Mouse (Mus musculus) Patski (cell line): ENCODE measurements around the gene Pth1r. TPM values are rescaled to one million over a fixed set of nuclear protein-coding genes. Genes with fewer than 3 reads are reported as not detected.
A peak's percentile ranks its signal among the peaks of the same experiment; 100 is the strongest.

ENCODE experiments used
- ATAC-seq: fragments of 100-300 bp; one replicate; pipeline ENCODE4 v1.8.0; 2021
- CTCF ChIA-PET: fragments of 350-600 bp; sonication (Branson Sonifier 250); formaldehyde crosslinking; loops from one replicate; lab custom pipeline; 2022; ENCODE audit warnings: inconsistent platforms; lab: Charles Lee
- POLR2A ChIA-PET: fragments of 350-600 bp; sonication (Branson Sonifier 250); formaldehyde crosslinking; loops from one replicate; lab custom pipeline; 2022; ENCODE audit warnings: antibody characterized with exemption, inconsistent platforms; lab: Charles Lee
- DNase-seq: peaks from one replicate; pipeline ENCODE4 v3.0.0-alpha.2; 2011; ENCODE audit warnings: low read depth, low spot score
- H3K27me3 ChIP-seq: fragments of 371-371 bp; one replicate; pipeline ENCODE4 v1.5.1; 2021
- CTCF ChIP-seq: fragments of 100-300 bp; IDR thresholded peaks from one replicate; pipeline ENCODE4 v1.5.1; 2021
- in situ Hi-C: fragments of 300-500 bp; cut with MboI; formaldehyde crosslinking; loops from 3 replicates; pipeline ENCODE4 v1.11.1; 2018; ENCODE audit warnings: low pct_unique_long_range_greater_than_20kb, mixed read lengths
- polyA plus RNA-seq: library from polyadenylated mRNA; unstranded; gene quantifications from one replicate; pipeline ENCODE4 v1.2.3, GENCODE M21; 2021

The Pth1r gene
- polyA plus RNA-seq, 1 experiment from 2014 or later, result 9.9 TPM

DNA sequence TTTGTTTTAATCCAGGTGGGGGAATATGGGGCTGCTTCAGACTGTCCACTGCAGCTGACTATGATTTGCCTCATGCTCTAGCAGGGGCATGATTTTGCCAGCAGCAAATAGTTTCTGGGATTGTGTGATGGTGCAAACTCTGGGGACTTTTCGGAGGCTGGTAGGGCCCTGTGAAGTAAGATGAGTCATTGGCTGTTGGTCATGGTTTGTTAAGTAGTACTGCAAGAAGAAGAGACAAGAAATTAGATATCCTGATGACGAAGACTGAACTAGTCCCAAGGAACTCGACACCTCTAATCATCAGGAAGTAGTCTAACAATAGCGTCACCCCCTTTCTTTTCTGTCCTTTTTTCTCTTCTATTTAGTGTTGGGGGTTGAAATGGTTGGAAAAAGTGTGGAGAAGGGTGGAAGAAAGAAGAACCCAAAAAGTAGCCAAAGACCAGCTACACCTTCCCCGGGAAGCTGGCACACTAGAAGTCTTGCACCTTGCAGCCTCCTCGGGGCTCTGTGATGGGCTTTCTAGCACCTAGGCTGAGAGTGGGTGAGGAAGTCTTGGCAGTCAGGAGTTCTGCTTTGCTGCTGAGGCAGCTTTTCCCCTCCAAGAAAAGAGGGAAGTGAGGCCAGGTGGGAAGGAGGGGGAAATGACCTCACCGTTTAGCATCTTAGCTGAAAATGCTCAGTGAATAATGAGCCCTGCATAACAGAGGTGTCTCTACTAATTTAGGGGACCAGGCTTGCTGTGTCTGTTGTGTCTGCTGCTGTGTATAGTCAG lies 66.0 kb downstream of the Pth1r start:
- ChIA-PET POLR2A (interaction anchor here (1.0 kb wide), 1 partner anchor 24 kb away, joined by 3 read pairs; no protein-coding TSS in a partner anchor), CTCF (no interaction called here)
- ATAC-seq (peak; percentile 19), DNase-seq (no peak)
- no peak for TF ChIP-seq CTCF
- in situ Hi-C loops, result no loop called here
- H3K27me3 ChIP-seq, result no peaks in the 10 kb centered on the region

DNA sequence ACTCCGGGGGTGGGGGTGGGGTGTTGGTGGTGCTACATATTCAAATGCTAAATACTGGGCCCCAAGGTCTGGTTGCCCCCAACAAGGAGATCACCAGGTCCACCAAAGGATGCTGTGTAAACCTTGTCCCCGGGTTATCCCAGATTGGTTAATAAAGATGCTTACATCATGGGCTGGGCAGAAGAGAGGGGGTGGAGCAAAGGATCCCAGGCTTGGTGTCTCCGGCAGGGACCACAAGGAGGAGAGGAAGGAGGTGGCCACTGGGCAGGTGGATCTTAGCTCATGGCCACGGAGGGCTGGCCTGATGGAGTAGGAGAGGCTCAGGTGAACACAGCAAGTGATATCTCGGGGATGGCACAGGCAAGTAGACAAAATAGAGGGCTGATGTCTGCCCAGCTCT lies 68.1 kb downstream of the Pth1r start:
- ATAC-seq, result no peak
- ChIA-PET POLR2A (no interaction called here), CTCF (interaction anchor here (0.9 to 1.5 kb wide), 3 partner anchors 8 to 31 kb away, joined by 3 to 5 read pairs (median 3); no protein-coding TSS in a partner anchor)
- no peak for DNase-seq
- in situ Hi-C loops, result no loop called here
- no peak for TF ChIP-seq CTCF
- H3K27me3 ChIP-seq, result no peaks in the 10 kb centered on the region

DNA sequence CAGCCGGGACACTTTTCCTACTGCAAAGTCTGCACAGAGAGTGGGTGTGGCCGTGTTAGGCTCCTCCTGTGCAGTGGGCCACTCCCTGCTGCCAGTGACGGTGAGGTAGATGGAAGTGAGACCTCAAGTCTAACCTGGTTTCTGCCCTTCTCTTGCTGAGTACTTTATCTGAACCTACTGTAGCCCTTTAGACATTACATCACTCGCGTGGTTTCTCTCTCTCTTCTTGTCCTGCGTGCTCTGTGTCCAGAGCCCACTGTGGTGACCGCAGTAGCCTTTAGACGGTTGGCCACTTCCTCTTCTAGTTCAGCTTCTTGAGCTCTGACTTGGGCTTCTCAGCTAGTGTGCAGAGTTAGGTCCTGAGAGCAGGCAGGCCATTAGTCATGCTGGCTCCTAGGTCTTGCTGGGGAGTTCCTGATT lies 70.4 kb downstream of the Pth1r start:
- H3K27me3 ChIP-seq, result no peaks in the 10 kb centered on the region
- POLR2A ChIA-PET, result no interaction called here

DNA sequence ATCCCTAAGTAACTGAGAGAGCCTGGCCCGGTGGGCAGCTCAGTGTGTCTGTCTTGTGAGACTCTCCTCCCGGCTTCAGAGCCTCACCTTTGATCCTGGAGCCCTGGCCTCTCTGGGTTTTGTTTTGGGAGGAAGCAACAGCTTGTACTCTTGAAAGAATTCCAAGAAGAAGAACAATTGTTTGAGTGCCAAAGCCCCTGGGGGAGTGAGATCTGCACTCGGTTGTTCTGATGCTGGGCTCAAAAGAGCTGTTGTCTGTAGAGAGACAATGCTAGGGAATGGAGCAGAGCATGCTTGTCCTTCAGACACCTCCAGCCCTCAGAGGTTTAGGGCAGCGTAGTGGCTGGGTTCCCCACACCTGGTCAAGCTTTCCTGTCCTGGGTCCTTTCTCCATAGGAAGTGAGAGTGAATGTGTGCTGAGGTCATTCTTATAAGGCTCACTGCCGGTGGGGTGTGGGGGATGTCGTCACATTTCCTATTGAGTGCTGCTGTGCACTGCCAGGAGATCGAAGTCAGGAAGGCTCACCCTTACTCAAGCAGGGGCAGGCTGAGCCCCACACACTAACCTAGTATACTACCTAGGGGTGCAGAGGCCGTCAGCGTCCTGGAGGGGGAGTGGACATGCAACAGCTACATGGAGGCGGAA lies 73.7 kb downstream of the Pth1r start:
- ATAC-seq, result no peak
- CTCF ChIA-PET, result interaction anchor here (2.9 kb wide), 1 partner anchor 12 kb away, joined by 19 read pairs; no protein-coding TSS in a partner anchor
- DNase-seq, result no peak

More for the DNA sequence above, 70.4 kb downstream of the Pth1r start:
- CTCF ChIA-PET, result no interaction called here
- DNase-seq (no peak), ATAC-seq (no peak)
- in situ Hi-C loops, result no loop called here
- no peak for TF ChIP-seq CTCF

DNA sequence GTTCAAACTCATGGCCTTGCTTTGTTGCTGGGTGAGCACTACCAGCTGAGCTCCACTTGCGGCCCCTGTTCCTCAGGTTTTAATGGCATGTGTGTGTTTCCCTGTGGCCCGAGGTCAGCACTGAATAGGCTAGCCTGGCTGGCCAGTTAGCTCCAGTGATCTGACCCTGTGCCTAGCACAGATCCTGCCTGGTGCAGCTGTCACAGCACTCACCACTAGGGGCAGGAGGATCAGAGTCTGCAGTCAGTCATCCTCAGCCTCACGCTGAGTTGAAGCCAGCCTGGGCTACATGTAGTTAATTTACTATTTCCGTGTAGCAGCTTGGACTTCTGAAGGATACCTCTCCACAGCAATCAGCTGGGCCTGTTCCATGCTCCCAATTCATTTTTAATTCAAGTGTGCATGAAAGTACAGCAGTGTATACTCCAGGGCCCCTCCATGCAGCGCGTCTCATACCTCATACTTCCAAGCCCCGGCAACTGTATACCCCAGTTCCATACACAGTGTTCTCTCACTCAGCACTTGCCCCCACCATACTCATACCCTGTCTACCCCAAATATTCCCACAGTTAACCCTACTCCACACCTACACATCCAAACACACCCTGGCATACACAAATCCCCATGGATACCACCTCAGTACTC lies 74.4 kb downstream of the Pth1r start:
- CTCF ChIA-PET, result interaction anchor here (2.9 kb wide), 1 partner anchor 13 kb away, joined by 19 read pairs; no protein-coding TSS in a partner anchor
- ATAC-seq, result peak; percentile 74

More for the DNA sequence above, 73.7 kb downstream of the Pth1r start:
- no peak for TF ChIP-seq CTCF
- H3K27me3 ChIP-seq, result no peaks in the 10 kb centered on the region
- POLR2A ChIA-PET, result interaction anchor here (0.5 kb wide), 1 partner anchor 122 kb away, joined by 3 read pairs; no protein-coding TSS in a partner anchor
- in situ Hi-C loops, result no loop called here

More for the DNA sequence above, 74.4 kb downstream of the Pth1r start:
- POLR2A ChIA-PET, result interaction anchor here (0.5 to 1.0 kb wide), 2 partner anchors 12 to 121 kb away, joined by 3 read pairs; no protein-coding TSS in a partner anchor
- no peak for TF ChIP-seq CTCF
- H3K27me3 ChIP-seq, result no peaks in the 10 kb centered on the region
- in situ Hi-C loops, result no loop called here
- DNase-seq, result no peak

Other genes with a start within 250 kb of the Pth1r start
- 75.1 TPM for gene Setd2, start 214.5 kb downstream of the Pth1r start, polyA plus RNA-seq
- 69.3 TPM for gene Nradd, start 122.7 kb downstream of the Pth1r start, polyA plus RNA-seq
- 20.0 TPM for gene Nbeal2, start 93.0 kb downstream of the Pth1r start, polyA plus RNA-seq
- 88.1 TPM for gene Ccdc12, start 90.6 kb downstream of the Pth1r start, polyA plus RNA-seq
- gene Myl3, start 5.3 kb downstream of the Pth1r start, polyA plus RNA-seq, result 0.19 TPM
- gene Prss42, start 51.0 kb upstream of the Pth1r start, polyA plus RNA-seq, result not detected
- not detected for gene Prss44, start 66.8 kb upstream of the Pth1r start, polyA plus RNA-seq
- gene Prss43, start 79.5 kb upstream of the Pth1r start, polyA plus RNA-seq, result not detected
- gene Prss45, start 87.4 kb upstream of the Pth1r start, polyA plus RNA-seq, result not detected
- 2.4 TPM for gene Prss46, start 97.4 kb upstream of the Pth1r start, polyA plus RNA-seq
- 0.13 TPM for gene Prss50, start 110.8 kb upstream of the Pth1r start, polyA plus RNA-seq
- gene Als2cl, start 132.7 kb upstream of the Pth1r start, polyA plus RNA-seq, result 69.4 TPM
- 5.1 TPM for gene Tmie, start 133.0 kb upstream of the Pth1r start, polyA plus RNA-seq
- gene Fam240a, start 169.7 kb upstream of the Pth1r start, polyA plus RNA-seq, result not detected
- gene Tdgf1, start 199.0 kb upstream of the Pth1r start, polyA plus RNA-seq, result not detected
- gene Lrrc2, start 204.4 kb upstream of the Pth1r start, polyA plus RNA-seq, result not detected
- gene Rtp3, start 243.4 kb upstream of the Pth1r start, polyA plus RNA-seq, result 0.04 TPM